Mouse (Mus musculus) MEL (cell line): ENCODE measurements around the gene Tmc1. TPM values are rescaled to one million over a fixed set of nuclear protein-coding genes. Genes with fewer than 3 reads are reported as not detected.

Source experiments
- DNase-seq: peaks from one replicate; pipeline ENCODE4 v3.0.0; 2011; ENCODE audit warnings: low read depth, low spot score
- H3K27ac ChIP-seq: 2 replicates; pipeline ENCODE4 v1.5.1; 2012; ENCODE audit warnings: low read depth, mild to moderate bottlenecking, control low read depth, low read length, moderate library complexity; ENCODE audit not compliant: control insufficient read depth
- H3K27me3 ChIP-seq, 2 experiments: fragments of 150-350 bp in 1 of 2; sonication (generic) in 1 of 2; 2 replicates each; pipeline ENCODE4 v1.6.1; 2012; ENCODE audit warnings: low read length in 2 of 2, mild to moderate bottlenecking in 2 of 2, improper control_type of control experiment in 1 of 2, moderate library complexity in 1 of 2; ENCODE audit not compliant: insufficient read depth in 2 of 2, control insufficient read depth in 1 of 2
- H3K36me3 ChIP-seq, 2 experiments: 2 replicates each; pipeline ENCODE4 v1.6.1; 2012 to 2014; ENCODE audit warnings: low read length in 2 of 2, improper control_type of control experiment in 1 of 2, inconsistent platforms in 1 of 2, mild to moderate bottlenecking in 1 of 2; ENCODE audit not compliant: insufficient read depth in 2 of 2, control insufficient read depth in 1 of 2
- H3K4me1 ChIP-seq, 2 experiments: fragments of 150-350 bp in 1 of 2; sonication (generic) in 1 of 2; 2 replicates each; pipeline ENCODE4 v1.6.1; 2012; ENCODE audit warnings: low read length in 2 of 2, improper control_type of control experiment in 1 of 2, mild to moderate bottlenecking in 1 of 2; ENCODE audit not compliant: insufficient read depth in 2 of 2, control insufficient read depth in 1 of 2
- H3K4me3 ChIP-seq, 2 experiments: fragments of 150-350 bp in 1 of 2; sonication (generic) in 1 of 2; 2 replicates each; pipeline ENCODE4 v1.5.1; 2012; ENCODE audit warnings: low read depth in 2 of 2, low read length in 2 of 2, mild to moderate bottlenecking in 2 of 2, moderate library complexity in 2 of 2, control low read depth in 1 of 2, improper control_type of control experiment in 1 of 2; ENCODE audit not compliant: control insufficient read depth in 1 of 2, insufficient read depth in 1 of 2
- H3K79me2 ChIP-seq: 2 replicates; pipeline ENCODE4 v1.6.1; 2012; ENCODE audit warnings: mild to moderate bottlenecking, low read length, moderate library complexity; ENCODE audit not compliant: control insufficient read depth, poor library complexity, insufficient read depth
- H3K9ac ChIP-seq: 2 replicates; pipeline ENCODE4 v1.6.1; 2012; ENCODE audit warnings: low read depth, mild to moderate bottlenecking, control low read depth, low read length, moderate library complexity; ENCODE audit not compliant: control insufficient read depth, poor library complexity, severe bottlenecking
- H3K9me3 ChIP-seq: fragments of 150-350 bp; sonication (generic); replicated peaks from 2 replicates; pipeline ENCODE4 v1.6.1; 2012; ENCODE audit warnings: mild to moderate bottlenecking, low read length, improper control_type of control experiment, moderate library complexity; ENCODE audit not compliant: insufficient read depth
- E2F4 ChIP-seq: IDR thresholded peaks from 2 replicates; pipeline ENCODE4 v1.6.1; 2011; ENCODE audit warnings: low read depth, low read length, improper control_type of control experiment, borderline replicate concordance
- ELF1 ChIP-seq: IDR thresholded peaks from 2 replicates; pipeline ENCODE4 v1.6.1; 2014; ENCODE audit warnings: low read depth, mild to moderate bottlenecking, inconsistent platforms, low read length, improper control_type of control experiment, moderate library complexity
- ETS1 ChIP-seq: IDR thresholded peaks from 2 replicates; pipeline ENCODE4 v1.6.1; 2012; ENCODE audit warnings: low read depth, mild to moderate bottlenecking, inconsistent platforms, low read length, improper control_type of control experiment, moderate library complexity
- GATA1 ChIP-seq: IDR thresholded peaks from 2 replicates; pipeline ENCODE4 v1.6.1; 2011; ENCODE audit warnings: low read depth, low read length, improper control_type of control experiment
- HCFC1 ChIP-seq: IDR thresholded peaks from 2 replicates; pipeline ENCODE4 v1.6.1; 2012; ENCODE audit warnings: low read depth, mild to moderate bottlenecking, inconsistent platforms, low read length, improper control_type of control experiment, moderate library complexity
- JUND ChIP-seq: IDR thresholded peaks from 2 replicates; pipeline ENCODE4 v1.6.1; 2011; ENCODE audit warnings: low read depth, mild to moderate bottlenecking, improper control_type of control experiment, low read length
- MAFK ChIP-seq: IDR thresholded peaks from 2 replicates; pipeline ENCODE4 v1.6.1; 2011; ENCODE audit warnings: low read depth, mild to moderate bottlenecking, low read length, improper control_type of control experiment, borderline replicate concordance
- MAX ChIP-seq: IDR thresholded peaks from 2 replicates; pipeline ENCODE4 v1.6.1; 2011; ENCODE audit warnings: low read length, improper control_type of control experiment
- MAZ ChIP-seq: IDR thresholded peaks from 2 replicates; pipeline ENCODE4 v1.6.1; 2012; ENCODE audit warnings: low read depth, mild to moderate bottlenecking, inconsistent platforms, low read length, improper control_type of control experiment
- MEF2A ChIP-seq: IDR thresholded peaks from 2 replicates; pipeline ENCODE4 v1.6.1; 2014; ENCODE audit warnings: low read depth, mild to moderate bottlenecking, inconsistent platforms, low read length, improper control_type of control experiment; ENCODE audit not compliant: poor library complexity, insufficient replicate concordance, severe bottlenecking; ENCODE audit errors: extremely low read depth
- NELFE ChIP-seq: IDR thresholded peaks from 2 replicates; pipeline ENCODE4 v1.6.1; 2011; ENCODE audit warnings: low read depth, low read length, improper control_type of control experiment
- NRF1 ChIP-seq: IDR thresholded peaks from 2 replicates; pipeline ENCODE4 v1.6.1; 2014; ENCODE audit warnings: low read depth, mild to moderate bottlenecking, inconsistent platforms, low read length, improper control_type of control experiment, moderate library complexity; ENCODE audit not compliant: poor library complexity, insufficient read depth, severe bottlenecking
- POLR2AphosphoS5 ChIP-seq: IDR thresholded peaks from 2 replicates; pipeline ENCODE4 v1.6.1; 2012; ENCODE audit warnings: low read depth, borderline replicate concordance, mild to moderate bottlenecking, inconsistent platforms, low read length, moderate library complexity, mixed read lengths
- RAD21 ChIP-seq: IDR thresholded peaks from 2 replicates; pipeline ENCODE4 v1.6.1; 2011; ENCODE audit warnings: mild to moderate bottlenecking, low read depth, low read length, improper control_type of control experiment
- RCOR1 ChIP-seq: IDR thresholded peaks from 2 replicates; pipeline ENCODE4 v1.6.1; 2012; ENCODE audit warnings: low read depth, mild to moderate bottlenecking, inconsistent platforms, low read length, improper control_type of control experiment
- SMC3 ChIP-seq: IDR thresholded peaks from 2 replicates; pipeline ENCODE4 v1.6.1; 2011; ENCODE audit warnings: low read depth, low read length, improper control_type of control experiment
- TAL1 ChIP-seq: IDR thresholded peaks from 2 replicates; pipeline ENCODE4 v1.6.1; 2012; ENCODE audit warnings: mild to moderate bottlenecking, inconsistent platforms, low read length, moderate library complexity, mixed read lengths
- UBTF ChIP-seq: IDR thresholded peaks from 2 replicates; pipeline ENCODE4 v1.6.1; 2012; ENCODE audit warnings: low read depth, mild to moderate bottlenecking, inconsistent platforms, low read length, improper control_type of control experiment, moderate library complexity, borderline replicate concordance; ENCODE audit not compliant: insufficient read depth
- USF2 ChIP-seq, 2 experiments: IDR thresholded peaks; 2 replicates each; pipeline ENCODE4 v1.6.1; 2011 to 2012; ENCODE audit warnings: improper control_type of control experiment in 2 of 2, low read length in 2 of 2, borderline replicate concordance in 1 of 2, inconsistent platforms in 1 of 2, low read depth in 1 of 2, mild to moderate bottlenecking in 1 of 2; ENCODE audit not compliant: insufficient read depth in 1 of 2
- ZKSCAN1 ChIP-seq: IDR thresholded peaks from 2 replicates; pipeline ENCODE4 v1.6.1; 2012; ENCODE audit warnings: low read depth, mild to moderate bottlenecking, inconsistent platforms, low read length, improper control_type of control experiment, moderate library complexity
- polyA plus RNA-seq, 2 experiments: library from polyadenylated mRNA; stranded (reverse) in 1 of 2; unstranded in 1 of 2; fragments of >175 nt in 1 of 2; fragments of >200 nt in 1 of 2; gene quantifications; 2 replicates each; pipeline versions ENCODE4 v1.2.1 to v1.2.4; 2012; ENCODE audit warnings: low replicate concordance in 2 of 2, low read depth in 1 of 2; ENCODE audit not compliant: insufficient read length in 2 of 2, insufficient read depth in 1 of 2, missing spikeins in 1 of 2
- total RNA-seq: library from RNA; depleted of rRNA; stranded (reverse); fragments of 300-350 nt; gene quantifications from 2 replicates; pipeline ENCODE4 v1.2.3, GENCODE M21; 2012

Tmc1 gene
- total and polyA plus RNA-seq, 3 experiments = not detected

- Histone ChIP-seq H3K9me3 (no peaks in the 10 kb centered on the region), H3K4me1 (no peaks in the 10 kb centered on the region), H3K36me3 (no peaks in the 10 kb centered on the region), H3K79me2 (no peaks in the 10 kb centered on the region), H3K4me3 (no peak overlapping the region), H3K27me3 (no peaks in the 10 kb centered on the region), H3K27ac (no peak overlapping the region), H3K9ac (no peak overlapping the region)
- no peak for DNase-seq
- no peak for TF ChIP-seq E2F4
- TF ChIP-seq ETS1 = no peak
- TF ChIP-seq ELF1 = no peak
- no peak for TF ChIP-seq RAD21
- no peak for TF ChIP-seq MAX
- no peak for TF ChIP-seq USF2 (IDR thresholded peaks at IDR 0.05; ENCODE audit: borderline replicate concordance in 1 of 2, insufficient read depth in 1 of 2, low read depth in 1 of 2, low read length in 2 of 2)
- no peak for TF ChIP-seq UBTF
- no peak for TF ChIP-seq HCFC1
- TF ChIP-seq MAFK = no peak
- TF ChIP-seq GATA1 = no peak
- TF ChIP-seq MEF2A = no peak
- TF ChIP-seq MAZ = no peak
- TF ChIP-seq ZKSCAN1 = no peak
- TF ChIP-seq NELFE = no peak
- TF ChIP-seq TAL1 = no peak
Measured at GRCm38 (mm10) chr19:20979244-20979643, 25.2 kb upstream of the Tmc1 start.

- H3K36me3 ChIP-seq = no peaks in the 10 kb centered on the region
- H3K27ac ChIP-seq = no peak overlapping the region
- no peaks in the 10 kb centered on the region for H3K79me2 ChIP-seq
- no peak for DNase-seq
- H3K4me3 ChIP-seq = no peak overlapping the region
- H3K27me3 ChIP-seq = no peaks in the 10 kb centered on the region
- TF ChIP-seq NRF1 (no peak), MEF2A (no peak), RAD21 (no peak), RCOR1 (no peak), SMC3 (no peak), JUND (no peak), POLR2AphosphoS5 (no peak), MAX (no peak)
- H3K9me3 ChIP-seq = no peaks in the 10 kb centered on the region
- no peaks in the 10 kb centered on the region for H3K4me1 ChIP-seq
- H3K9ac ChIP-seq = no peak overlapping the region
Measured at GRCm38 (mm10) chr19:20978148-20978547, 24.1 kb upstream of the Tmc1 start.
